Mouse (Mus musculus) liver, embryonic 14.5 days (tissue): ENCODE results near the gene Lama2. TPM values are rescaled to one million over a fixed set of nuclear protein-coding genes. Genes with fewer than 3 reads are reported as not detected.

ENCODE experiments used
- ATAC-seq: fragments of 200-750 bp; cut with Nextera tagmentation; 2 replicates; pipeline ENCODE4 v1.8.0; 2017; ENCODE audit warnings: moderate number of reproducible peaks, mild to moderate bottlenecking, moderate library complexity; ENCODE audit not compliant: insufficient read depth
- DNase-seq, 3 experiments: peaks; one replicate each; pipeline ENCODE4 v3.0.0-alpha.2; 2012 to 2013; ENCODE audit warnings: low read depth in 3 of 3, low spot score in 3 of 3
- H3K27ac ChIP-seq: fragments of 300-500 bp; sonication (generic); 2 replicates; pipeline ENCODE4 v1.5.1; 2014; ENCODE audit warnings: moderate library complexity, mild to moderate bottlenecking, control low read depth, inconsistent platforms
- H3K27me3 ChIP-seq: fragments of 300-500 bp; sonication (generic); 2 replicates; pipeline ENCODE4 v1.6.1; 2014; ENCODE audit warnings: mild to moderate bottlenecking, low read length, moderate library complexity; ENCODE audit not compliant: control insufficient read depth, insufficient read depth
- H3K36me3 ChIP-seq: fragments of 300-500 bp; sonication (generic); replicated peaks from 2 replicates; pipeline ENCODE4 v1.6.1; 2014; ENCODE audit warnings: low read depth; ENCODE audit not compliant: control insufficient read depth, insufficient read depth
- H3K4me1 ChIP-seq, 2 experiments: fragments of 200-500 bp in 1 of 2; fragments of 300-500 bp in 1 of 2; sonication (generic) in 1 of 2; replicated peaks; 2 replicates each; pipeline ENCODE4 v1.6.1; 2012 to 2014; ENCODE audit warnings: antibody characterized with exemption in 1 of 2, inconsistent platforms in 1 of 2, low read length in 1 of 2; ENCODE audit not compliant: control insufficient read depth in 2 of 2, insufficient read depth in 2 of 2
- H3K4me2 ChIP-seq: fragments of 300-500 bp; sonication (generic); 2 replicates; pipeline ENCODE4 v1.6.1; 2014; ENCODE audit warnings: low read depth, mild to moderate bottlenecking, control low read depth, moderate library complexity
- H3K4me3 ChIP-seq, 2 experiments: fragments of 200-500 bp in 1 of 2; fragments of 300-500 bp in 1 of 2; sonication (generic) in 1 of 2; 2 replicates each; pipeline ENCODE4 v1.5.1; 2012 to 2014; ENCODE audit warnings: low read depth in 2 of 2, low read length in 2 of 2, mild to moderate bottlenecking in 2 of 2, control low read depth in 1 of 2, inconsistent platforms in 1 of 2, moderate library complexity in 1 of 2; ENCODE audit not compliant: insufficient read depth in 1 of 2
- H3K9ac ChIP-seq: fragments of 300-500 bp; sonication (generic); replicated peaks from 2 replicates; pipeline ENCODE4 v1.6.1; 2014; ENCODE audit warnings: mild to moderate bottlenecking, control low read depth, moderate library complexity
- H3K9me3 ChIP-seq: fragments of 300-500 bp; sonication (generic); 2 replicates; pipeline ENCODE4 v1.6.1; 2016; ENCODE audit warnings: low read length, mixed read lengths; ENCODE audit not compliant: control insufficient read depth
- CTCF ChIP-seq: IDR thresholded peaks from 2 replicates; pipeline ENCODE4 v1.5.1; 2016; ENCODE audit warnings: antibody characterized with exemption, low read depth, control low read depth
- EP300 ChIP-seq: IDR thresholded peaks from 2 replicates; pipeline ENCODE4 v1.6.1; 2016; ENCODE audit warnings: antibody characterized with exemption, low read depth
- WGBS: fragments of 180-500 bp; shearing (Covaris S2); extraction: QIAGEN DNeasy Blood & Tissue Kit; methylation state at CpG from one replicate; pipeline ENCODE4 v1.1.7; 2014; ENCODE audit not compliant: insufficient replicate concordance; 5-methylcytosine and 5-hydroxymethylcytosine counted together
- polyA plus RNA-seq, 2 experiments: library from polyadenylated mRNA; depleted of rRNA in 1 of 2; stranded (reverse) in 1 of 2; unstranded in 1 of 2; fragments of >200 nt; fragmentation: Nextera tagmentation in 1 of 2; extraction: Ambion mirVana in 1 of 2; gene quantifications; 2 replicates each; pipeline versions ENCODE4 v1.2.1 to v1.2.3; 2012 to 2014

Lama2 gene
- polyA plus RNA-seq, 2 experiments: 0.20 to 0.67 TPM

- Histone ChIP-seq H3K4me2 (no peak overlapping the region), H3K9ac (no peak overlapping the region), H3K9me3 (no peaks in the 10 kb centered on the region), H3K4me1 (no peaks in the 10 kb centered on the region), H3K4me3 (no peak overlapping the region), H3K36me3 (no peaks in the 10 kb centered on the region), H3K27ac (no peak overlapping the region), H3K27me3 (no peaks in the 10 kb centered on the region)
- ATAC-seq (no peak), DNase-seq (no peak)
- no peak for TF ChIP-seq CTCF
- TF ChIP-seq EP300: no peak
- 20% methylated on average over 2 of the region's 2 CpGs for WGBS
Measured at GRCm38 (mm10) chr10:27265812-27266211, 353.7 kb downstream of the Lama2 start.

GRCm38 (mm10) chr10:27264713-27265112 is 354.8 kb downstream of the Lama2 start:
- Histone ChIP-seq H3K27ac (no peak overlapping the region), H3K4me3 (no peak overlapping the region), H3K9me3 (no peaks in the 10 kb centered on the region), H3K27me3 (no peaks in the 10 kb centered on the region), H3K9ac (no peak overlapping the region), H3K36me3 (no peaks in the 10 kb centered on the region), H3K4me2 (no peak overlapping the region), H3K4me1 (no peaks in the 10 kb centered on the region)
- no peak for TF ChIP-seq CTCF
- no peak for TF ChIP-seq EP300
- no peak for DNase-seq
- 32% methylated on average over 2 of the region's 2 CpGs for WGBS
- no peak for ATAC-seq

- H3K36me3 ChIP-seq: no peaks in the 10 kb centered on the region
- no peak overlapping the region for H3K4me2 ChIP-seq
- H3K9me3 ChIP-seq: no peaks in the 10 kb centered on the region
- TF ChIP-seq EP300 (no peak), CTCF (no peak)
- H3K4me3 ChIP-seq: no peak overlapping the region
- no peaks in the 10 kb centered on the region for H3K27me3 ChIP-seq
- H3K9ac ChIP-seq: no peak overlapping the region
- no peak overlapping the region for H3K27ac ChIP-seq
- DNase-seq (no peak), ATAC-seq (no peak)
- no peaks in the 10 kb centered on the region for H3K4me1 ChIP-seq
- WGBS: 68% methylated on average over 1 of the region's 1 CpGs
Measured at GRCm38 (mm10) chr10:27249741-27250140, 369.8 kb downstream of the Lama2 start.

GRCm38 (mm10) chr10:27234755-27235154 is 384.8 kb downstream of the Lama2 start:
- Histone ChIP-seq H3K4me2 (no peak overlapping the region), H3K4me3 (no peak overlapping the region), H3K27ac (no peak overlapping the region), H3K36me3 (no peaks in the 10 kb centered on the region), H3K9me3 (no peaks in the 10 kb centered on the region), H3K9ac (no peak overlapping the region), H3K27me3 (no peaks in the 10 kb centered on the region), H3K4me1 (no peaks in the 10 kb centered on the region)
- ATAC-seq: no peak
- DNase-seq: no peak
- TF ChIP-seq EP300 (no peak), CTCF (no peak)
- WGBS: 54% methylated on average over 4 of the region's 4 CpGs

DNA sequence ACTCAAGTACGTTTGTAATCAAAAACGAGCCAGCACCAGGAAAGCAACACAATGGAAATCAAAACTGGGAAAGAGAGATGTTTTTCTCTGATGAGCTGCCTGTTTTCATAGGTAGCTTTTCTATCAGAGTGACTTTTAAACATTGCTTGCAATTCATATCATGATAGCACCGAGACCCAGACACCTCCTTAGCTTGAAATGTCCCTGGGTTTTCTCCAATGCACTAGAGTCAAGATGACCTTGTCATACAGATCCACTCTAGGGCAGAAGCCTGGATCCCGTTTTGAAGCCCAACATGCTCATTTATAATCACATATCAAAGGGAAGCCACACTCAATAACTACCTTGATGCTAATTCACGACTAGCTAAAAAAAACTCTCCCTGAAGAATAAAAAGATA is 386.0 kb downstream of the Lama2 start:
- Histone ChIP-seq H3K27me3 (no peaks in the 10 kb centered on the region), H3K9ac (no peak overlapping the region), H3K4me3 (no peak overlapping the region), H3K9me3 (no peaks in the 10 kb centered on the region), H3K27ac (no peak overlapping the region), H3K4me2 (no peak overlapping the region), H3K36me3 (no peaks in the 10 kb centered on the region), H3K4me1 (no peaks in the 10 kb centered on the region)
- ATAC-seq (no peak), DNase-seq (no peak)
- 58% methylated on average over 5 of the region's 5 CpGs for WGBS
- no peak for TF ChIP-seq EP300
- TF ChIP-seq CTCF: no peak
